Comparison of ENCODE assay signal across 16 mouse cellular contexts in the genomic region with DNA sequence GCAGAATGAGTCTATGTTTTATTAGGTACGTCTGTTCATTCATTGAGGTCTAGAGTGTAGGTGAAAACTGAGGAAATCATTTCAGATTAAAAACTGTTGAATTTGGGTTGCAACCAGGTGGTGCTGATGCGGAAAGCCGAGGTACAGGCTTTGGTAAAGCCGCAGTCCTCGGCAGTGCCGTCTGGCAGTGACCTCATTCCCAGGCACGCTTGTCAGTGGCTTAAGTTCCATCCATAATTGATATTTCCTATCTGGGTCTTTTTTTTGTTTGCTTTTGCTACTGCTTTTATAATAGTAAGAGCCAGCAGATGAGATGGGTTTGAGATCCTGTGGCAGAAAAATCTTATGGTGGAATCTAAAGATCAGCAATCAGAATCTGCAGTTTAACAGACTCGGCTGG. TPM values are rescaled to one million over a fixed set of nuclear protein-coding genes. Genes with fewer than 3 reads are reported as not detected.
DNase-seq lines count a peak whose midpoint lies in the region; ATAC-seq and TF ChIP-seq lines count a peak whose summit lies in the region.
"Had no signal": no experiment of that assay in that cellular context is flagged by ENCODE, and none has a peak within 500 bp of the region (broad histone marks: within the 10 kb centered on the region; RNA-seq: fewer than 3 reads in every experiment).

No protein-coding gene starts in this region.

- peak overlapping the region; percentile 77 for H3K9ac ChIP-seq in forebrain, embryonic 14.5 days (ENCODE audit: low read length)
- H3K9ac ChIP-seq in midbrain, embryonic 12.5 days (replicated peaks): peak overlapping the region; percentile 54
- H3K9ac ChIP-seq in intestine, embryonic 16.5 days (ENCODE audit: low read depth, low read length): no peak overlapping the region
- H3K9ac ChIP-seq: heart, embryonic 12.5 days; liver, embryonic 12.5 days had no signal

- peaks cover 50% of the 10 kb centered on the region for H3K36me3 ChIP-seq in forebrain, embryonic 14.5 days (ENCODE audit: control insufficient read depth, insufficient read depth, low read length)
- peaks cover 63% of the 10 kb centered on the region for H3K36me3 ChIP-seq in midbrain, embryonic 12.5 days
- H3K36me3 ChIP-seq in kidney, adult 2 months (ENCODE audit: control insufficient read depth, insufficient read depth, low read length): no peaks in the 10 kb centered on the region; the same call in none of the 2 replicates
- peaks cover 11% of the 10 kb centered on the region for H3K36me3 ChIP-seq in intestine, embryonic 16.5 days (ENCODE audit: control insufficient read depth, insufficient read depth, low read length)

- intact Hi-C loops in left cerebral cortex, postnatal 4 days (cut with DNase I): no loop called here
- intact Hi-C loops in heart, postnatal 36 days (cut with DNase I): loop anchor here (5.0 kb wide), 1 partner anchor 77 kb away; the partner anchor contains the start of gene Inpp5f

- DNase-seq in left cerebral cortex, postnatal 4 days: peak; percentile 16
- no peak for DNase-seq in left cerebral cortex, adult 11 months (ENCODE audit: low spot score)
- DNase-seq in forebrain, embryonic 14.5 days (ENCODE audit: low spot score): peak; percentile 39
- no peak for DNase-seq in kidney, adult 2 months
- DNase-seq in heart, postnatal 36 days: no peak
- no peak for DNase-seq in adrenal gland, postnatal 10 days
- DNase-seq: adrenal gland, postnatal 25 days; B cell, adult 2 months; embryo, embryonic 11 days; kidney, adult 11 months; lung, postnatal 4 days; thymus, postnatal 25 days had no signal

- no peak for TF ChIP-seq CTCF in kidney, adult 2 months (conservative IDR thresholded peaks at IDR 0.05; ENCODE audit: insufficient read depth, insufficient read length, low read depth, low read length)

- H3K4me2 ChIP-seq in forebrain, embryonic 14.5 days (ENCODE audit: low read length): peak overlapping the region; percentile 44
- peak overlapping the region; percentile 45 for H3K4me2 ChIP-seq in midbrain, embryonic 12.5 days (replicated peaks)
- H3K4me2 ChIP-seq in intestine, embryonic 16.5 days (ENCODE audit: low read depth, low read length): no peak overlapping the region

- ATAC-seq in forebrain, embryonic 14.5 days: no peak
- no peak for ATAC-seq in midbrain, embryonic 12.5 days (ENCODE audit: low FRiP score, low read depth)
- ATAC-seq in intestine, embryonic 16.5 days: no peak
- ATAC-seq: liver, embryonic 12.5 days had no signal

- H3K27ac ChIP-seq in forebrain, embryonic 14.5 days (ENCODE audit: low read depth, low read length): peak overlapping the region; percentile 76
- peak overlapping the region; percentile 83 for H3K27ac ChIP-seq in midbrain, embryonic 12.5 days (replicated peaks)
- H3K27ac ChIP-seq in kidney, adult 2 months (ENCODE audit: insufficient read depth, low read depth, low read length): no peak overlapping the region
- H3K27ac ChIP-seq in intestine, embryonic 16.5 days (ENCODE audit: low read length): no peak overlapping the region
- H3K27ac ChIP-seq: liver, embryonic 12.5 days had no signal

- peak overlapping the region; percentile 46 for H3K4me3 ChIP-seq in forebrain, embryonic 14.5 days (ENCODE audit: low read depth, low read length)
- H3K4me3 ChIP-seq in midbrain, embryonic 12.5 days: peak overlapping the region; percentile 46
- H3K4me3 ChIP-seq in kidney, adult 2 months (ENCODE audit: insufficient read depth, low read depth, low read length): no peak overlapping the region
- no peak overlapping the region for H3K4me3 ChIP-seq in intestine, embryonic 16.5 days (ENCODE audit: low read length)
- H3K4me3 ChIP-seq: heart, embryonic 12.5 days; liver, embryonic 12.5 days had no signal

- no peaks in the 10 kb centered on the region for H3K4me1 ChIP-seq in forebrain, embryonic 14.5 days (ENCODE audit: control insufficient read depth, insufficient read depth, low read length)
- peaks cover 8% of the 10 kb centered on the region; the same call in 1 of the 2 replicates for H3K4me1 ChIP-seq in midbrain, embryonic 12.5 days
- no peaks in the 10 kb centered on the region for H3K4me1 ChIP-seq in kidney, adult 2 months (ENCODE audit: control insufficient read depth, insufficient read depth, low read length)
- peaks cover 2% of the 10 kb centered on the region; the same call in 1 of the 2 replicates for H3K4me1 ChIP-seq in intestine, embryonic 16.5 days (ENCODE audit: control insufficient read depth, insufficient read depth, low read length)
- H3K4me1 ChIP-seq: heart, embryonic 12.5 days had no signal

- no peaks in the 10 kb centered on the region for H3K27me3 ChIP-seq in forebrain, embryonic 14.5 days (replicated peaks; ENCODE audit: control insufficient read depth, insufficient read depth, low read length)
- no peaks in the 10 kb centered on the region for H3K27me3 ChIP-seq in midbrain, embryonic 12.5 days
- H3K27me3 ChIP-seq in kidney, adult 2 months (replicated peaks; ENCODE audit: control insufficient read depth, insufficient read depth, low read length): no peaks in the 10 kb centered on the region
- H3K27me3 ChIP-seq in intestine, embryonic 16.5 days (replicated peaks; ENCODE audit: control insufficient read depth, insufficient read depth, low read length): no peaks in the 10 kb centered on the region
- H3K27me3 ChIP-seq: heart, embryonic 12.5 days; liver, embryonic 12.5 days had no signal

- TF ChIP-seq POLR2A in kidney, adult 2 months (IDR thresholded peaks at IDR 0.05; ENCODE audit: low read depth, low read length): no peak

- 51% methylated on average over 8 of the region's 8 CpGs for WGBS in forebrain, embryonic 14.5 days
- 58% methylated on average over 8 of the region's 8 CpGs for WGBS in midbrain, embryonic 12.5 days
- WGBS in kidney, adult 2 months: 86% methylated on average over 8 of the region's 8 CpGs
- WGBS in intestine, embryonic 16.5 days: 85% methylated on average over 8 of the region's 8 CpGs

- peaks cover 4% of the 10 kb centered on the region; the same call in 1 of the 2 replicates for H3K9me3 ChIP-seq in forebrain, embryonic 14.5 days (replicated peaks; ENCODE audit: control insufficient read depth, low read length)
- H3K9me3 ChIP-seq in midbrain, embryonic 12.5 days: peaks cover 21% of the 10 kb centered on the region
- H3K9me3 ChIP-seq in intestine, embryonic 16.5 days (ENCODE audit: control insufficient read depth, low read length): 0 out of 2 replicates have a peak, but pooled peaks cover 3% of the 10 kb centered on the region
- H3K9me3 ChIP-seq: liver, embryonic 12.5 days had no signal

RNA-seq across cellular contexts. Expression of gene Mcmbp, which starts 50.9 kb away (rescaled TPM):
- 10 to 100 TPM; 45.6 to 51.3 TPM for total RNA-seq in left cerebral cortex, postnatal 4 days (2021)
- 55.6 and 58.1 TPM in 2 replicates for polyA plus RNA-seq in forebrain, embryonic 14.5 days (2014; fragmentation: Nextera tagmentation; extraction: Ambion mirVana)
- polyA plus RNA-seq in midbrain, embryonic 12.5 days (2016; fragmentation: Nextera tagmentation; extraction: Ambion mirVana): 74.8 and 78.8 TPM in 2 replicates
- 19.8 and 22.2 TPM in 2 replicates for polyA plus RNA-seq in kidney, adult 2 months (2012; rRNA removed)
- polyA plus RNA-seq in intestine, embryonic 16.5 days (2015; fragmentation: Nextera tagmentation; extraction: Ambion mirVana): 35.3 and 40.2 TPM in 2 replicates
- 10 to 100 TPM; 21.5 to 26.0 TPM for total RNA-seq in heart, postnatal 36 days (2021)
- total RNA-seq in adrenal gland, postnatal 10 days (2021): 10 to 100 TPM; 38.6 to 42.7 TPM

RNA-seq across cellular contexts. Expression of gene Sec23ip, which starts 55.4 kb away (rescaled TPM):
- 10 to 100 TPM; 34.7 to 35.3 TPM for total RNA-seq in left cerebral cortex, postnatal 4 days (2021)
- polyA plus RNA-seq in forebrain, embryonic 14.5 days (2014; fragmentation: Nextera tagmentation; extraction: Ambion mirVana): 30.6 and 34.7 TPM in 2 replicates
- polyA plus RNA-seq in midbrain, embryonic 12.5 days (2016; fragmentation: Nextera tagmentation; extraction: Ambion mirVana): 42.6 and 42.8 TPM in 2 replicates
- 29.9 and 35.5 TPM in 2 replicates for polyA plus RNA-seq in kidney, adult 2 months (2012; rRNA removed)
- 28.9 and 29.7 TPM in 2 replicates for polyA plus RNA-seq in intestine, embryonic 16.5 days (2015; fragmentation: Nextera tagmentation; extraction: Ambion mirVana)
- 10 to 100 TPM; 27.3 to 29.0 TPM for total RNA-seq in heart, postnatal 36 days (2021)
- total RNA-seq in adrenal gland, postnatal 10 days (2021): 10 to 100 TPM; 34.1 to 44.9 TPM

Comparison
In these comparisons a context has a peak if more than half of its experiments do, and no peak if none do; other contexts are left out.
1. DNase-seq: peak in left cerebral cortex, postnatal 4 days (single experiment) and forebrain, embryonic 14.5 days (single experiment); none in left cerebral cortex, adult 11 months (single experiment), kidney, adult 2 months (single experiment), heart, postnatal 36 days (0 of 2) and adrenal gland, postnatal 10 days (single experiment).
2. H3K27ac ChIP-seq: peak in forebrain, embryonic 14.5 days (single experiment) and midbrain, embryonic 12.5 days (single experiment); none in kidney, adult 2 months (single experiment) and intestine, embryonic 16.5 days (single experiment).
3. H3K4me3 ChIP-seq: peak in forebrain, embryonic 14.5 days (single experiment) and midbrain, embryonic 12.5 days (single experiment); none in kidney, adult 2 months (single experiment) and intestine, embryonic 16.5 days (single experiment).